Mouse (Mus musculus) G1E (cell line): Measurements from ENCODE around the gene Gsdma.

Experiments
- CTCF ChIP-seq: IDR thresholded peaks from 2 replicates; pipeline ENCODE4 v1.5.1; 2012; ENCODE audit warnings: low read depth, low read length, inconsistent platforms, mixed read lengths
- GATA1 ChIP-seq: IDR thresholded peaks from 2 replicates; pipeline ENCODE4 v1.6.1; 2012; ENCODE audit warnings: borderline replicate concordance, low read length, inconsistent platforms, mixed read lengths
- GATA2 ChIP-seq: IDR thresholded peaks from 2 replicates; pipeline ENCODE4 v1.6.1; 2012; ENCODE audit warnings: low read depth, low read length, inconsistent platforms, borderline replicate concordance
- POLR2AphosphoS5 ChIP-seq: IDR thresholded peaks from 2 replicates; pipeline ENCODE4 v1.6.1; 2012; ENCODE audit warnings: low read depth, low read length, inconsistent platforms; ENCODE audit not compliant: insufficient replicate concordance
- TAL1 ChIP-seq: conservative IDR thresholded peaks from 2 replicates; pipeline ENCODE4 v1.6.1; 2012; ENCODE audit warnings: low read depth, low read length, inconsistent platforms, mixed read lengths

DNA sequence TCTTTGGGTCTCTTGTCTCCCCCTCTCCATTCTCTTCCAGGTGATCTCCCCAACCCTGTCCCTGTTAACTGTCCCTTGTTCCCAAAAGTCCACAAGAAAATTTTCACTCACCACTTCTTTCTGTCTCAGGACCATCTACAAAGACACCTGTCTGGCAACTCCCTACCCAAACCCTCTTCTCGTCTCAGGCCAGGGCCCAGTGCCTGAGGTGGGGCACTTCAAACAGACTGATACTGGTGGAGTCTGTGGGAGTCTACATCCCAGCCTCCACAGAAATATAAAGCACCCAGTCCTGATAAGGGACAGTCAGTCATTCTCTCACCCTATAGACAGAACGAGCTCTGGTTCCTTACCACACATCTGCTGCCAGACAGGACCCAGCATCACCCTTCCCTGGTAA lies 17.7 kb upstream of the Gsdma start, which contains the start of gene Gsdma2:
- TF ChIP-seq CTCF, result no peak
- no peak for TF ChIP-seq TAL1
- TF ChIP-seq GATA1, result no peak
- TF ChIP-seq POLR2AphosphoS5, result no peak
- TF ChIP-seq GATA2, result no peak
